Mouse (Mus musculus) limb, embryonic 15.5 days (tissue): ENCODE data around the gene Rpap1. TPM values are rescaled to one million over a fixed set of nuclear protein-coding genes. Genes with fewer than 3 reads are reported as not detected.

Source experiments
- ATAC-seq: fragments of 200-750 bp; cut with Nextera tagmentation; 2 replicates; pipeline ENCODE4 v1.8.0; 2017; ENCODE audit warnings: low read depth, moderate TSS enrichment; ENCODE audit not compliant: insufficient number of reproducible peaks, low FRiP score, low TSS enrichment
- H3K27ac ChIP-seq: fragments of 300-500 bp; sonication (generic); 2 replicates; pipeline ENCODE4 v1.5.1; 2015; ENCODE audit warnings: moderate library complexity, mild to moderate bottlenecking, inconsistent platforms
- H3K27me3 ChIP-seq: fragments of 300-500 bp; sonication (generic); 2 replicates; pipeline ENCODE4 v1.6.1; 2015; ENCODE audit warnings: inconsistent platforms
- H3K36me3 ChIP-seq: fragments of 300-500 bp; sonication (generic); 2 replicates; pipeline ENCODE4 v1.6.1; 2015; ENCODE audit warnings: inconsistent platforms
- H3K4me1 ChIP-seq: fragments of 300-500 bp; sonication (generic); 2 replicates; pipeline ENCODE4 v1.6.1; 2015; ENCODE audit warnings: inconsistent platforms
- H3K4me2 ChIP-seq: fragments of 300-500 bp; sonication (generic); 2 replicates; pipeline ENCODE4 v1.6.1; 2015; ENCODE audit warnings: mild to moderate bottlenecking, inconsistent platforms
- H3K4me3 ChIP-seq: fragments of 300-500 bp; sonication (generic); 2 replicates; pipeline ENCODE4 v1.5.1; 2015; ENCODE audit warnings: mild to moderate bottlenecking, inconsistent platforms
- H3K9ac ChIP-seq: fragments of 300-500 bp; sonication (generic); 2 replicates; pipeline ENCODE4 v1.6.1; 2015; ENCODE audit warnings: inconsistent platforms
- H3K9me3 ChIP-seq: fragments of 300-500 bp; sonication (generic); 2 replicates; pipeline ENCODE4 v1.6.1; 2016; ENCODE audit warnings: inconsistent platforms
- WGBS: fragments of 180-500 bp; shearing (Covaris S2); methylation state at CpG from one replicate; pipeline ENCODE4 v1.1.7; 2015; 5-methylcytosine and 5-hydroxymethylcytosine counted together
- polyA plus RNA-seq: library from polyadenylated mRNA; unstranded; fragments of >200 nt; fragmentation: Nextera tagmentation; extraction: Ambion mirVana; gene quantifications from 2 replicates; pipeline ENCODE4 v1.2.1, GENCODE M21; 2015

Gene Rpap1
- polyA plus RNA-seq, 1 experiment from 2014 or later: 22.2 TPM

- Histone ChIP-seq H3K4me2 (no peak overlapping the region), H3K9me3 (no peaks in the 10 kb centered on the region), H3K36me3 (peaks cover 69% of the 10 kb centered on the region), H3K4me3 (no peak overlapping the region), H3K27ac (no peak overlapping the region), H3K4me1 (peaks cover 34% of the 10 kb centered on the region), H3K27me3 (no peaks in the 10 kb centered on the region), H3K9ac (no peak overlapping the region)
- ATAC-seq: no peak
- 55% methylated on average over 8 of the region's 8 CpGs for WGBS
These were observed 18.2 kb upstream of the Rpap1 start for GRCm38 (mm10) chr2:119805536-119805935.

- ATAC-seq: no peak
- H3K27ac ChIP-seq: no peak overlapping the region
- 59% methylated on average over 9 of the region's 9 CpGs for WGBS
- H3K4me3 ChIP-seq: no peak overlapping the region
- no peak overlapping the region for H3K9ac ChIP-seq
- H3K4me2 ChIP-seq: no peak overlapping the region
- H3K4me1 ChIP-seq: peaks cover 37% of the 10 kb centered on the region
- no peaks in the 10 kb centered on the region for H3K27me3 ChIP-seq
- peaks cover 62% of the 10 kb centered on the region for H3K36me3 ChIP-seq
- H3K9me3 ChIP-seq: no peaks in the 10 kb centered on the region
These were observed 17.4 kb upstream of the Rpap1 start for GRCm38 (mm10) chr2:119804776-119805175.

- Histone ChIP-seq H3K27me3 (no peaks in the 10 kb centered on the region), H3K4me3 (no peak overlapping the region), H3K27ac (no peak overlapping the region), H3K36me3 (peaks cover 56% of the 10 kb centered on the region), H3K4me1 (peaks cover 37% of the 10 kb centered on the region), H3K9me3 (no peaks in the 10 kb centered on the region), H3K4me2 (no peak overlapping the region), H3K9ac (no peak overlapping the region)
- ATAC-seq: no peak
- 65% methylated on average over 5 of the region's 5 CpGs for WGBS
These were observed 16.9 kb upstream of the Rpap1 start for GRCm38 (mm10) chr2:119804275-119804628.

- H3K36me3 ChIP-seq: peaks cover 51% of the 10 kb centered on the region
- 27% methylated on average over 6 of the region's 6 CpGs for WGBS
- no peaks in the 10 kb centered on the region for H3K9me3 ChIP-seq
- no peak for ATAC-seq
- no peak overlapping the region for H3K4me3 ChIP-seq
- peaks cover 40% of the 10 kb centered on the region for H3K4me1 ChIP-seq
- no peak overlapping the region for H3K9ac ChIP-seq
- no peak overlapping the region for H3K4me2 ChIP-seq
- no peak overlapping the region; the same call in 1 of the 2 replicates for H3K27ac ChIP-seq
- H3K27me3 ChIP-seq: no peaks in the 10 kb centered on the region
These were observed 16.4 kb upstream of the Rpap1 start for GRCm38 (mm10) chr2:119803618-119804274.

- 49% methylated on average over 10 of the region's 10 CpGs for WGBS
- ATAC-seq: no peak
- peak overlapping the region; percentile 50; the same call in 1 of the 2 replicates for H3K27ac ChIP-seq
These were observed 15.7 kb upstream of the Rpap1 start for GRCm38 (mm10) chr2:119802767-119803617.

GRCm38 (mm10) chr2:119800876-119801846, 13.8 kb upstream of the Rpap1 start:
- WGBS: 42% methylated on average over 15 of the region's 15 CpGs
- Histone ChIP-seq H3K4me1 (peaks cover 52% of the 10 kb centered on the region), H3K36me3 (peaks cover 26% of the 10 kb centered on the region), H3K4me2 (peak overlapping the region; percentile 90), H3K27me3 (peaks cover 14% of the 10 kb centered on the region), H3K9me3 (no peaks in the 10 kb centered on the region), H3K4me3 (peak overlapping the region; percentile 85), H3K27ac (peak overlapping the region; percentile 78), H3K9ac (0 out of 2 replicates have a peak overlapping the region, but pooled peaks have one; percentile 73)
- ATAC-seq: no peak

More at GRCm38 (mm10) chr2:119802767-119803617, 15.7 kb upstream of the Rpap1 start:
- H3K9me3 ChIP-seq: no peaks in the 10 kb centered on the region
- no peak overlapping the region for H3K4me3 ChIP-seq
- 0 out of 2 replicates have a peak, but pooled peaks cover 3% of the 10 kb centered on the region for H3K27me3 ChIP-seq
- no peak overlapping the region for H3K4me2 ChIP-seq
- no peak overlapping the region for H3K9ac ChIP-seq
- H3K4me1 ChIP-seq: peaks cover 48% of the 10 kb centered on the region
- H3K36me3 ChIP-seq: peaks cover 44% of the 10 kb centered on the region

GRCm38 (mm10) chr2:119799961-119800550, 12.7 kb upstream of the Rpap1 start:
- Histone ChIP-seq H3K4me2 (peak overlapping the region; percentile 90), H3K36me3 (peaks cover 16% of the 10 kb centered on the region), H3K9me3 (no peaks in the 10 kb centered on the region), H3K27me3 (peaks cover 14% of the 10 kb centered on the region), H3K27ac (peak overlapping the region; percentile 78), H3K9ac (peak overlapping the region; percentile 73), H3K4me1 (peaks cover 50% of the 10 kb centered on the region), H3K4me3 (peak overlapping the region; percentile 85)
- ATAC-seq: peak; percentile 35; the same call in 1 of the 2 replicates
- WGBS: under 1% methylated on average over 27 of the region's 27 CpGs

GRCm38 (mm10) chr2:119799181-119799960, 12.0 kb upstream of the Rpap1 start:
- under 1% methylated on average over 30 of the region's 89 CpGs for WGBS
- Histone ChIP-seq H3K9ac (peak overlapping the region; percentile 73), H3K36me3 (peaks cover 10% of the 10 kb centered on the region), H3K4me2 (peak overlapping the region; percentile 90), H3K9me3 (no peaks in the 10 kb centered on the region), H3K27me3 (peaks cover 14% of the 10 kb centered on the region), H3K4me1 (peaks cover 50% of the 10 kb centered on the region), H3K27ac (peak overlapping the region; percentile 78), H3K4me3 (peak overlapping the region; percentile 85)
- peak; percentile 73 for ATAC-seq

- H3K4me2 ChIP-seq: peak overlapping the region; percentile 90
- no peak overlapping the region for H3K27ac ChIP-seq
- H3K36me3 ChIP-seq: 0 out of 2 replicates have a peak, but pooled peaks cover 2% of the 10 kb centered on the region
- no peak for ATAC-seq
- peaks cover 40% of the 10 kb centered on the region for H3K4me1 ChIP-seq
- no peaks in the 10 kb centered on the region for H3K9me3 ChIP-seq
- peak overlapping the region; percentile 85 for H3K4me3 ChIP-seq
- 12% methylated on average over 12 of the region's 13 CpGs for WGBS
- H3K27me3 ChIP-seq: peaks cover 14% of the 10 kb centered on the region
- no peak overlapping the region for H3K9ac ChIP-seq
These were observed 11.1 kb upstream of the Rpap1 start for GRCm38 (mm10) chr2:119798246-119798927.

GRCm38 (mm10) chr2:119797279-119797783, 10.0 kb upstream of the Rpap1 start, which contains the start of gene Tyro3:
Tyro3 (plus strand) TSS chr2:119797733.
- H3K4me2 ChIP-seq: no peak within 1 kb of the TSS; the same call in 1 of the 2 replicates

More at GRCm38 (mm10) chr2:119797279-119797783, 10.0 kb upstream of the Rpap1 start, which contains the start of gene Tyro3:
- Histone ChIP-seq H3K4me1 (peaks cover 30% of the 10 kb centered on the region), H3K36me3 (no peaks in the 10 kb centered on the region), H3K27me3 (peaks cover 14% of the 10 kb centered on the region), H3K9me3 (no peaks in the 10 kb centered on the region), H3K9ac (no peak within 1 kb of the TSS), H3K27ac (no peak within 1 kb of the TSS), H3K4me3 (0 out of 2 replicates have a peak within 1 kb of the TSS, but pooled peaks have one; percentile 3)
- no peak for ATAC-seq
- WGBS: 54% methylated on average over 5 of the region's 5 CpGs
